Mouse (Mus musculus) lung, embryonic 14.5 days (tissue): ENCODE results near the gene Hist2h3c1. TPM values are rescaled to one million over a fixed set of nuclear protein-coding genes. Genes with fewer than 3 reads are reported as not detected.
"Not testable (repeated sequence)": the region's sequence is repeated elsewhere in the genome, so short reads cannot be mapped to it uniquely, and the experiment has no call there.

Source experiments
- ATAC-seq: fragments of 200-750 bp; cut with Nextera tagmentation; 2 replicates; pipeline ENCODE4 v1.8.0; 2017; ENCODE audit warnings: mild to moderate bottlenecking, moderate TSS enrichment, moderate library complexity; ENCODE audit not compliant: insufficient read depth
- DNase-seq: peaks from one replicate; pipeline ENCODE4 v3.0.0-alpha.2; 2015
- H3K27ac ChIP-seq: fragments of 300-500 bp; sonication (generic); 2 replicates; pipeline ENCODE4 v1.5.1; 2014; ENCODE audit warnings: low read depth, mild to moderate bottlenecking, moderate library complexity
- H3K27me3 ChIP-seq: fragments of 300-500 bp; sonication (generic); 2 replicates; pipeline ENCODE4 v1.6.1; 2014; ENCODE audit warnings: low read length, control low read depth; ENCODE audit not compliant: insufficient read depth
- H3K36me3 ChIP-seq: fragments of 300-500 bp; sonication (generic); 2 replicates; pipeline ENCODE4 v1.6.1; 2014; ENCODE audit warnings: control low read depth; ENCODE audit not compliant: insufficient read depth
- H3K4me1 ChIP-seq: fragments of 300-500 bp; sonication (generic); 2 replicates; pipeline ENCODE4 v1.6.1; 2014; ENCODE audit warnings: antibody characterized with exemption, control low read depth; ENCODE audit not compliant: insufficient read depth
- H3K4me2 ChIP-seq: fragments of 300-500 bp; sonication (generic); 2 replicates; pipeline ENCODE4 v1.6.1; 2014; ENCODE audit warnings: mild to moderate bottlenecking
- H3K4me3 ChIP-seq: fragments of 300-500 bp; sonication (generic); 2 replicates; pipeline ENCODE4 v1.5.1; 2014; ENCODE audit warnings: low read depth, low read length
- H3K9ac ChIP-seq: fragments of 300-500 bp; sonication (generic); 2 replicates; pipeline ENCODE4 v1.6.1; 2014
- H3K9me3 ChIP-seq: fragments of 300-500 bp; sonication (generic); 2 replicates; pipeline ENCODE4 v1.6.1; 2016; ENCODE audit warnings: low read depth, low read length, control low read depth
- CTCF ChIP-seq: IDR thresholded peaks from 2 replicates; pipeline ENCODE4 v1.5.1; 2016; ENCODE audit warnings: antibody characterized with exemption, low read depth
- WGBS: fragments of 180-500 bp; shearing (Covaris S2); extraction: QIAGEN DNeasy Blood & Tissue Kit; methylation state at CpG from one replicate; pipeline ENCODE4 v1.1.7; 2014; 5-methylcytosine and 5-hydroxymethylcytosine counted together
- polyA plus RNA-seq: library from polyadenylated mRNA; unstranded; fragments of >200 nt; fragmentation: Nextera tagmentation; extraction: Ambion mirVana; gene quantifications from 2 replicates; pipeline ENCODE4 v1.2.1, GENCODE M21; 2014

The Hist2h3c1 gene
- 0.30 and 2.3 TPM in 2 replicates for polyA plus RNA-seq

- H3K4me2 ChIP-seq, result peak within 1 kb of the TSS; percentile 70
- peak within 1 kb of the TSS; percentile 86 for H3K27ac ChIP-seq
- H3K36me3 ChIP-seq, H3K4me1 ChIP-seq, H3K27me3 ChIP-seq, H3K9me3 ChIP-seq, DNase-seq: not testable (repeated sequence)
- peak within 1 kb of the TSS; percentile 52 for H3K4me3 ChIP-seq
- peak; percentile 92 for ATAC-seq
- peak within 1 kb of the TSS; percentile 62 for H3K9ac ChIP-seq
- WGBS, result 1% methylated on average over 11 of the region's 47 CpGs
Observed at GRCm38 (mm10) chr3:96246427-96246856, at the start of gene Hist2h3c1. TSS of gene Hist2h3c1 (plus strand) at chr3:96246685.

GRCm38 (mm10) chr3:96197129-96197749 lies 49.2 kb upstream of the Hist2h3c1 start:
- Histone ChIP-seq H3K4me3 (peak overlapping the region; percentile 67), H3K36me3 (0 out of 2 replicates have a peak, but pooled peaks cover 4% of the 10 kb centered on the region), H3K4me1 (peaks cover 10% of the 10 kb centered on the region; the same call in 1 of the 2 replicates), H3K27me3 (no peaks in the 10 kb centered on the region), H3K9me3 (no peaks in the 10 kb centered on the region), H3K9ac (peak overlapping the region; percentile 89), H3K27ac (peak overlapping the region; percentile 97), H3K4me2 (peak overlapping the region; percentile 98)
- DNase-seq, result peak; percentile 96
- under 1% methylated on average over 50 of the region's 50 CpGs for WGBS
- peak; percentile 28 for TF ChIP-seq CTCF
- peak; percentile 94 for ATAC-seq

GRCm38 (mm10) chr3:96198181-96198580 lies 48.3 kb upstream of the Hist2h3c1 start:
- H3K27me3 ChIP-seq, result no peaks in the 10 kb centered on the region
- peaks cover 10% of the 10 kb centered on the region; the same call in 1 of the 2 replicates for H3K4me1 ChIP-seq
- DNase-seq (no peak), ATAC-seq (peak; percentile 9; the same call in 1 of the 2 replicates)
- 0 out of 2 replicates have a peak overlapping the region, but pooled peaks have one; percentile 33 for H3K27ac ChIP-seq
- H3K4me3 ChIP-seq, result peak overlapping the region; percentile 67
- WGBS, result 3% methylated on average over 6 of the region's 6 CpGs
- no peaks in the 10 kb centered on the region for H3K9me3 ChIP-seq
- 0 out of 2 replicates have a peak, but pooled peaks cover 4% of the 10 kb centered on the region for H3K36me3 ChIP-seq
- no peak for TF ChIP-seq CTCF
- peak overlapping the region; percentile 27 for H3K9ac ChIP-seq
- H3K4me2 ChIP-seq, result peak overlapping the region; percentile 98

GRCm38 (mm10) chr3:96198601-96199251 lies 47.8 kb upstream of the Hist2h3c1 start:
- 26% methylated on average over 6 of the region's 8 CpGs for WGBS
- not testable (repeated sequence) for H3K27me3 ChIP-seq, H3K4me1 ChIP-seq, H3K27ac ChIP-seq, H3K4me3 ChIP-seq, ATAC-seq, H3K9ac ChIP-seq, DNase-seq, H3K9me3 ChIP-seq, H3K36me3 ChIP-seq
- peak overlapping the region; percentile 98 for H3K4me2 ChIP-seq

GRCm38 (mm10) chr3:96199731-96200130 lies 46.8 kb upstream of the Hist2h3c1 start:
- no peak overlapping the region for H3K4me3 ChIP-seq
- no peaks in the 10 kb centered on the region for H3K9me3 ChIP-seq
- peaks cover 10% of the 10 kb centered on the region; the same call in 1 of the 2 replicates for H3K4me1 ChIP-seq
- no peak for ATAC-seq
- no peak for DNase-seq
- H3K27me3 ChIP-seq, result no peaks in the 10 kb centered on the region
- no peak overlapping the region for H3K27ac ChIP-seq
- TF ChIP-seq CTCF, result no peak
- 24% methylated on average over 2 of the region's 2 CpGs for WGBS
- H3K9ac ChIP-seq, result no peak overlapping the region
- 0 out of 2 replicates have a peak, but pooled peaks cover 4% of the 10 kb centered on the region for H3K36me3 ChIP-seq
- H3K4me2 ChIP-seq, result no peak overlapping the region

GRCm38 (mm10) chr3:96207819-96208218 lies 38.7 kb upstream of the Hist2h3c1 start:
- 0 out of 2 replicates have a peak, but pooled peaks have one; percentile 9 for TF ChIP-seq CTCF
- WGBS, result 67% methylated on average over 3 of the region's 3 CpGs

GRCm38 (mm10) chr3:96209242-96209641 lies 37.2 kb upstream of the Hist2h3c1 start:
- 21% methylated on average over 15 of the region's 15 CpGs for WGBS
- no peak overlapping the region for H3K9ac ChIP-seq
- no peaks in the 10 kb centered on the region for H3K4me1 ChIP-seq
- peak; percentile 37 for TF ChIP-seq CTCF
- H3K36me3 ChIP-seq, result no peaks in the 10 kb centered on the region
- H3K4me2 ChIP-seq, result no peak overlapping the region
- H3K27ac ChIP-seq, result no peak overlapping the region
- H3K4me3 ChIP-seq, result no peak overlapping the region
- H3K9me3 ChIP-seq, result no peaks in the 10 kb centered on the region
- 0 out of 2 replicates have a peak, but pooled peaks cover 3% of the 10 kb centered on the region for H3K27me3 ChIP-seq
- ATAC-seq (no peak), DNase-seq (peak; percentile 28)

More at GRCm38 (mm10) chr3:96207819-96208218, 38.7 kb upstream of the Hist2h3c1 start:
- no peaks in the 10 kb centered on the region for H3K36me3 ChIP-seq
- DNase-seq, result no peak
- no peaks in the 10 kb centered on the region for H3K9me3 ChIP-seq
- 0 out of 2 replicates have a peak, but pooled peaks cover 3% of the 10 kb centered on the region for H3K27me3 ChIP-seq
- H3K4me2 ChIP-seq, result no peak overlapping the region
- no peak overlapping the region for H3K9ac ChIP-seq
- H3K27ac ChIP-seq, result no peak overlapping the region
- no peak overlapping the region for H3K4me3 ChIP-seq
- no peak for ATAC-seq
- H3K4me1 ChIP-seq, result no peaks in the 10 kb centered on the region
